Mouse (Mus musculus) MEL (cell line): ENCODE data around the gene Srsf3. TPM values are rescaled to one million over a fixed set of nuclear protein-coding genes. Genes with fewer than 3 reads are reported as not detected.

Experiments
- DNase-seq: peaks from one replicate; pipeline ENCODE4 v3.0.0; 2011; ENCODE audit warnings: low read depth, low spot score
- H3K27ac ChIP-seq: 2 replicates; pipeline ENCODE4 v1.5.1; 2012; ENCODE audit warnings: low read depth, mild to moderate bottlenecking, control low read depth, low read length, moderate library complexity; ENCODE audit not compliant: control insufficient read depth
- H3K27me3 ChIP-seq, 2 experiments: fragments of 150-350 bp in 1 of 2; sonication (generic) in 1 of 2; 2 replicates each; pipeline ENCODE4 v1.6.1; 2012; ENCODE audit warnings: low read length in 2 of 2, mild to moderate bottlenecking in 2 of 2, improper control_type of control experiment in 1 of 2, moderate library complexity in 1 of 2; ENCODE audit not compliant: insufficient read depth in 2 of 2, control insufficient read depth in 1 of 2
- H3K36me3 ChIP-seq, 2 experiments: 2 replicates each; pipeline ENCODE4 v1.6.1; 2012 to 2014; ENCODE audit warnings: low read length in 2 of 2, improper control_type of control experiment in 1 of 2, inconsistent platforms in 1 of 2, mild to moderate bottlenecking in 1 of 2; ENCODE audit not compliant: insufficient read depth in 2 of 2, control insufficient read depth in 1 of 2
- H3K4me1 ChIP-seq, 2 experiments: fragments of 150-350 bp in 1 of 2; sonication (generic) in 1 of 2; 2 replicates each; pipeline ENCODE4 v1.6.1; 2012; ENCODE audit warnings: low read length in 2 of 2, improper control_type of control experiment in 1 of 2, mild to moderate bottlenecking in 1 of 2; ENCODE audit not compliant: insufficient read depth in 2 of 2, control insufficient read depth in 1 of 2
- H3K4me3 ChIP-seq, 2 experiments: fragments of 150-350 bp in 1 of 2; sonication (generic) in 1 of 2; 2 replicates each; pipeline ENCODE4 v1.5.1; 2012; ENCODE audit warnings: low read depth in 2 of 2, low read length in 2 of 2, mild to moderate bottlenecking in 2 of 2, moderate library complexity in 2 of 2, control low read depth in 1 of 2, improper control_type of control experiment in 1 of 2; ENCODE audit not compliant: control insufficient read depth in 1 of 2, insufficient read depth in 1 of 2
- H3K79me2 ChIP-seq: 2 replicates; pipeline ENCODE4 v1.6.1; 2012; ENCODE audit warnings: mild to moderate bottlenecking, low read length, moderate library complexity; ENCODE audit not compliant: control insufficient read depth, poor library complexity, insufficient read depth
- H3K9ac ChIP-seq: 2 replicates; pipeline ENCODE4 v1.6.1; 2012; ENCODE audit warnings: low read depth, mild to moderate bottlenecking, control low read depth, low read length, moderate library complexity; ENCODE audit not compliant: control insufficient read depth, poor library complexity, severe bottlenecking
- H3K9me3 ChIP-seq: fragments of 150-350 bp; sonication (generic); replicated peaks from 2 replicates; pipeline ENCODE4 v1.6.1; 2012; ENCODE audit warnings: mild to moderate bottlenecking, low read length, improper control_type of control experiment, moderate library complexity; ENCODE audit not compliant: insufficient read depth
- CHD1 ChIP-seq: IDR thresholded peaks from 2 replicates; pipeline ENCODE4 v1.6.1; 2012; ENCODE audit warnings: low read depth, mild to moderate bottlenecking, inconsistent platforms, low read length, improper control_type of control experiment
- CHD2 ChIP-seq: IDR thresholded peaks from 2 replicates; pipeline ENCODE4 v1.6.1; 2011; ENCODE audit warnings: low read length, improper control_type of control experiment
- ELF1 ChIP-seq: IDR thresholded peaks from 2 replicates; pipeline ENCODE4 v1.6.1; 2014; ENCODE audit warnings: low read depth, mild to moderate bottlenecking, inconsistent platforms, low read length, improper control_type of control experiment, moderate library complexity
- GABPA ChIP-seq: IDR thresholded peaks from 2 replicates; pipeline ENCODE4 v1.6.1; 2012; ENCODE audit warnings: low read depth, mild to moderate bottlenecking, inconsistent platforms, low read length, improper control_type of control experiment, moderate library complexity
- GATA1 ChIP-seq: IDR thresholded peaks from 2 replicates; pipeline ENCODE4 v1.6.1; 2011; ENCODE audit warnings: low read depth, low read length, improper control_type of control experiment
- HCFC1 ChIP-seq: IDR thresholded peaks from 2 replicates; pipeline ENCODE4 v1.6.1; 2012; ENCODE audit warnings: low read depth, mild to moderate bottlenecking, inconsistent platforms, low read length, improper control_type of control experiment, moderate library complexity
- KAT2A ChIP-seq: conservative IDR thresholded peaks from 2 replicates; pipeline ENCODE4 v1.6.1; 2012; ENCODE audit warnings: low read depth, low read length, improper control_type of control experiment, inconsistent platforms
- MAX ChIP-seq: IDR thresholded peaks from 2 replicates; pipeline ENCODE4 v1.6.1; 2011; ENCODE audit warnings: low read length, improper control_type of control experiment
- MAZ ChIP-seq: IDR thresholded peaks from 2 replicates; pipeline ENCODE4 v1.6.1; 2012; ENCODE audit warnings: low read depth, mild to moderate bottlenecking, inconsistent platforms, low read length, improper control_type of control experiment
- MEF2A ChIP-seq: IDR thresholded peaks from 2 replicates; pipeline ENCODE4 v1.6.1; 2014; ENCODE audit warnings: low read depth, mild to moderate bottlenecking, inconsistent platforms, low read length, improper control_type of control experiment; ENCODE audit not compliant: poor library complexity, insufficient replicate concordance, severe bottlenecking; ENCODE audit errors: extremely low read depth
- MXI1 ChIP-seq: IDR thresholded peaks from 2 replicates; pipeline ENCODE4 v1.6.1; 2011; ENCODE audit warnings: mild to moderate bottlenecking, low read depth, low read length, improper control_type of control experiment
- MYC ChIP-seq: IDR thresholded peaks from 2 replicates; pipeline ENCODE4 v1.6.1; 2011; ENCODE audit warnings: low read depth, mild to moderate bottlenecking, low read length, improper control_type of control experiment, moderate library complexity
- NRF1 ChIP-seq: IDR thresholded peaks from 2 replicates; pipeline ENCODE4 v1.6.1; 2014; ENCODE audit warnings: low read depth, mild to moderate bottlenecking, inconsistent platforms, low read length, improper control_type of control experiment, moderate library complexity; ENCODE audit not compliant: poor library complexity, insufficient read depth, severe bottlenecking
- POLR2A ChIP-seq, 2 experiments: IDR thresholded peaks; 2 replicates each; pipeline ENCODE4 v1.6.1; 2011 to 2012; ENCODE audit warnings: low read length in 2 of 2, mild to moderate bottlenecking in 2 of 2, control low read depth in 1 of 2, improper control_type of control experiment in 1 of 2, low read depth in 1 of 2, moderate library complexity in 1 of 2; ENCODE audit not compliant: control insufficient read depth in 1 of 2, insufficient read depth in 1 of 2, poor library complexity in 1 of 2
- SIN3A ChIP-seq: IDR thresholded peaks from 2 replicates; pipeline ENCODE4 v1.6.1; 2012; ENCODE audit warnings: low read length, improper control_type of control experiment, inconsistent platforms
- TBP ChIP-seq: IDR thresholded peaks from 2 replicates; pipeline ENCODE4 v1.8.0; 2011; ENCODE audit warnings: low read depth, low read length, improper control_type of control experiment
- TCF12 ChIP-seq: IDR thresholded peaks from 2 replicates; pipeline ENCODE4 v1.6.1; 2014; ENCODE audit warnings: low read depth, mild to moderate bottlenecking, inconsistent platforms, low read length, improper control_type of control experiment, moderate library complexity
- UBTF ChIP-seq: IDR thresholded peaks from 2 replicates; pipeline ENCODE4 v1.6.1; 2012; ENCODE audit warnings: low read depth, mild to moderate bottlenecking, inconsistent platforms, low read length, improper control_type of control experiment, moderate library complexity, borderline replicate concordance; ENCODE audit not compliant: insufficient read depth
- ZC3H11A ChIP-seq: IDR thresholded peaks from 2 replicates; pipeline ENCODE4 v1.6.1; 2012; ENCODE audit warnings: low read depth, mild to moderate bottlenecking, inconsistent platforms, low read length, improper control_type of control experiment
- ZKSCAN1 ChIP-seq: IDR thresholded peaks from 2 replicates; pipeline ENCODE4 v1.6.1; 2012; ENCODE audit warnings: low read depth, mild to moderate bottlenecking, inconsistent platforms, low read length, improper control_type of control experiment, moderate library complexity
- ZMIZ1 ChIP-seq: IDR thresholded peaks from 2 replicates; pipeline ENCODE4 v1.6.1; 2012; ENCODE audit warnings: low read depth, mild to moderate bottlenecking, inconsistent platforms, low read length, improper control_type of control experiment, moderate library complexity
- ZNF384 ChIP-seq: IDR thresholded peaks from 2 replicates; pipeline ENCODE4 v1.6.1; 2012; ENCODE audit warnings: low read depth, mild to moderate bottlenecking, inconsistent platforms, low read length, improper control_type of control experiment
- polyA plus RNA-seq, 2 experiments: library from polyadenylated mRNA; stranded (reverse) in 1 of 2; unstranded in 1 of 2; fragments of >175 nt in 1 of 2; fragments of >200 nt in 1 of 2; gene quantifications; 2 replicates each; pipeline versions ENCODE4 v1.2.1 to v1.2.4; 2012; ENCODE audit warnings: low replicate concordance in 2 of 2, low read depth in 1 of 2; ENCODE audit not compliant: insufficient read length in 2 of 2, insufficient read depth in 1 of 2, missing spikeins in 1 of 2
- total RNA-seq: library from RNA; depleted of rRNA; stranded (reverse); fragments of 300-350 nt; gene quantifications from 2 replicates; pipeline ENCODE4 v1.2.3, GENCODE M21; 2012

The Srsf3 gene
- total and polyA plus RNA-seq, 3 experiments = 326 to 556 (median 367) TPM

- Histone ChIP-seq H3K79me2 (peaks cover 26% of the 10 kb centered on the region), H3K9ac (no peak overlapping the region), H3K4me3 (no peak overlapping the region), H3K36me3 (peaks cover 0 to 17% of the 10 kb centered on the region in 2 experiments), H3K9me3 (no peaks in the 10 kb centered on the region), H3K27me3 (no peaks in the 10 kb centered on the region), H3K27ac (no peak overlapping the region), H3K4me1 (peaks cover 5 to 20% of the 10 kb centered on the region in 2 experiments)
- no peak for TF ChIP-seq ZNF384
- TF ChIP-seq MAX = no peak
- no peak for TF ChIP-seq MEF2A
- no peak for TF ChIP-seq ZKSCAN1
- TF ChIP-seq ZMIZ1 = no peak
- no peak for TF ChIP-seq ZC3H11A
- no peak for TF ChIP-seq CHD2
- no peak for TF ChIP-seq GABPA
- no peak for TF ChIP-seq POLR2A (IDR thresholded peaks at IDR 0.05; ENCODE audit: control insufficient read depth in 1 of 2, insufficient read depth in 1 of 2, low read depth in 1 of 2, low read length in 2 of 2, poor library complexity in 1 of 2)
- TF ChIP-seq TCF12 = no peak
- no peak for TF ChIP-seq MXI1
- no peak for TF ChIP-seq NRF1
- TF ChIP-seq GATA1 = no peak
- TF ChIP-seq HCFC1 = no peak
- TF ChIP-seq MYC = no peak
- no peak for TF ChIP-seq CHD1
- no peak for TF ChIP-seq ELF1
- DNase-seq = no peak
Observed at GRCm38 (mm10) chr17:29005002-29005401, 27.4 kb upstream of the Srsf3 start.

DNA sequence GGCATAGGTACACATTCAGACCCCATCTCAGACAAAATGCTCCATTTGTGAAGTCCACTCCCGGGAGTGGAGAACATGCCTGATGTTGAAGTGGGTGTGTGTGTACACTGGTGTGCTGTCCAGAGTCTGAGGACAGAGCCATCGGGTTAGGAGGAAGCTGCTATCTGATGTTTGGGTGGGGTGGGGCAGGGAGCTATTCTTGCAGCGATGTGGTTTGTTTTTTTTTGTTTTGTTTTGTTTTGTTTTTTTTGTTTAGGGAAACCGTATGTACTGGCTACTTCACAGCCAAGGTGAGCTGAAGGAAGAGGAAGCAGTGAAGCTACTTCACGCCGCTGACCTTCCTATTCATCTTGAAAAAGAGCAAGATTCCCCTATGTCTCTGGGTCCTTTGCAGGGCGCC is 25.6 kb upstream of the Srsf3 start:
- H3K4me1 ChIP-seq = peaks cover 5 to 20% of the 10 kb centered on the region in 2 experiments
- H3K4me3 ChIP-seq = peak overlapping the region; percentile 78 to 83
- H3K27me3 ChIP-seq = no peaks in the 10 kb centered on the region
- peaks cover 0 to 17% of the 10 kb centered on the region in 2 experiments; a peak in 2 of 4 replicates for H3K36me3 ChIP-seq
- peak; percentile 60 for DNase-seq
- TF ChIP-seq MAZ = no peak
- no peak for TF ChIP-seq KAT2A
- peak; percentile 47; the same call in 1 of the 2 replicates for TF ChIP-seq ZNF384
- TF ChIP-seq CHD2 = no peak
- peak; percentile 9; the same call in 1 of the 2 replicates for TF ChIP-seq SIN3A
- TF ChIP-seq TBP = 0 out of 2 replicates have a peak, but pooled peaks have one; percentile 15
- TF ChIP-seq POLR2A (IDR thresholded peaks at IDR 0.05; ENCODE audit: control insufficient read depth in 1 of 2, insufficient read depth in 1 of 2, low read depth in 1 of 2, low read length in 2 of 2, poor library complexity in 1 of 2) = peak in 1 of 2 experiments; percentile 10; a peak in 1 of 4 replicates
- TF ChIP-seq UBTF = no peak
- TF ChIP-seq GATA1 = 0 out of 2 replicates have a peak, but pooled peaks have one; percentile 6
- no peak for TF ChIP-seq NRF1
- no peaks in the 10 kb centered on the region for H3K9me3 ChIP-seq
- peak overlapping the region; percentile 89 for H3K9ac ChIP-seq
- H3K27ac ChIP-seq = peak overlapping the region; percentile 68; the same call in 1 of the 2 replicates
- H3K79me2 ChIP-seq = peaks cover 24% of the 10 kb centered on the region
